Mouse (Mus musculus): ENCODE data around the gene Zfp119b. TPM values are rescaled to one million over a fixed set of nuclear protein-coding genes. Genes with fewer than 3 reads are reported as not detected.

Gene Zfp119b
- total RNA-seq (2023), result 5.2 TPM

GRCm38 (mm10) chr17:55949400-55949799 is at the start of gene Zfp119b:
Gene Zfp119b (minus strand): TSS chr17:55949500.

DNA sequence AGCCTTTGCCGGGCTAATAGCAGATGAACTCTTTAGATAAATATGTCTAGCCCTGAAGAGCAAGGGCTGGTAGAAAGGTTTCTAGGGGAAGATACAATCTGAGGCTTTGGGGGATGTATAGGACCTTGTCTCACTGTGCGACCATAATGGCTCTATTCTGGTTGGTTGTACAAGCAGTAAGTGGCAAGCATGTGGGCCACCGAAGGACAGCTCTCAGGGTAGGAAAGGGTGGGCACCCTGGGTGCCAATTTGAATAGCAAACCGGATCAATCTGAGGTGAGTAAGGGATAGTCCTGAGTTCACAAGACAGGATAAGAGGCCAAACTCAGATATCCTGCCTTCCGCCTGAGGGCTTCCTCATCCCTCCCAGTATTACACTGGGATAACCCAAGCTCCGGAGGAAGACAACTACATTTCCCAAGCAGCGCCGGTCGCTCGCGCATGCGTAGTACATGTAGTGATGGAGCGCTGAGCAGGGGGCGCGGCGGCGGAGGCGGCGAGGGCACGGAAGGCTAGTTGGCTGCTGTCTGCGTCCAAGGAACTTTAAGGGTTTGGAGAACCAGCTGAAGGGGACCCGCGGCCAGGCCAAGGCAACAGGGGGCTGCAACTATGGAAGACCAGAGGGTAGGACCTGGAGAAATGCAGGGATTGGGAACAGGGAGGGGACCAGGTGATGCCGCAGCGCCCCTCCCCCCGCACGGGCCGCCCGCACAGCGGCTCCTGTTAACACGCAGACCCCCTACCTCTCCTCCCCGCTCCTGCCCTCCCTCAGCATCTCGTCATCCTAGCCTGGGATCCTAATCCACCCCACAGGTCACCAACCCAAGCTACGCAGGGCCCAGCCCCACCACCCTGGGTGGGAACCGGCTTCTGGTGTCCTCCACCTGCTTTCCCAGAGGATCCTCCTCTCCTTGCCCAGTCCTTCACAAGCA is 37.0 kb upstream of the Zfp119b start, which contains the start of gene Fsd1:
Gene Fsd1, plus strand, starts transcription at position 480 of the 932 bp plus-strand sequence.

GRCm38 (mm10) chr17:55969966-55970891 is 20.9 kb upstream of the Zfp119b start, which contains the start of gene Shd:
Gene Shd (plus strand): TSS chr17:55970467.

DNA sequence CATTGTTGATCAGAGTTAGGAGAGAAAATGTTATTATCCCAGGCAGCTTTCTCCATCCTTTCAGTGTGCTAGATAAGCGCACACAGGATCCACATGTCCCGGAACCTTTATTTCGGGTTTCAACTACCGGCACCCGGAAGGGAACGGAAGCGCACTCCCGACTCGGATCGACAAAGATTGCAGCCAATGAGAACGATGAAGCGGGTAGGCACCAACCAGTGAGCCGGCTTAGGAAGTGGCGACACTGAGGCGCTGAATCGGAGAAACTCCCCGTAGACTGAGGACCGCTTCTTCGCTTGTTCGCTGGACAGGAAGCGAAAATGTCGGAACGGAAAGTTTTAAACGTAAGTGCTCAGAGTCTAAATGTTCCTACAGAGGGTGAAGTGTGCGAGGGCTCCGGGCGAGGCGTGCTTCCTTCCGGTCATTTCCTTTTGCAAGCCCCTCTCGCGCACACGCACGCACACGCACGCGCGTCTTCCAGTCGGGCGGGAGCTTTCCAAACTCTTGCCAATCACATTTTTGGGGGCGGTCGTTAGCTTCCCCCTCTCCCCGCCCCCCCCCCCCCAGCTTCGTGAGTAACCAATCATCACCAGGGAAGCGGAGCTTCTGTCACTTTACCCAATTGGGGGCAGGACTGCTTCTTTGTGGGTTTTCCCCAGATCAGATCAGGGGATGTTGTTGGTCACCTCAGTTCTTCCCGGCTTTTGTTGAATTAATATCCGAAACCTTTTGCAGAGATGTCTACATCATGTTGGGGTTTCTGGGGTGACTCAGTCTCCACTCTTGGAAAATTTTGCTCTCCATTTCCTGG is 9.8 kb upstream of the Zfp119b start, which contains the start of gene Yju2:
Gene Yju2, plus strand, starts transcription at position 182 of the 811 bp plus-strand sequence.

DNA sequence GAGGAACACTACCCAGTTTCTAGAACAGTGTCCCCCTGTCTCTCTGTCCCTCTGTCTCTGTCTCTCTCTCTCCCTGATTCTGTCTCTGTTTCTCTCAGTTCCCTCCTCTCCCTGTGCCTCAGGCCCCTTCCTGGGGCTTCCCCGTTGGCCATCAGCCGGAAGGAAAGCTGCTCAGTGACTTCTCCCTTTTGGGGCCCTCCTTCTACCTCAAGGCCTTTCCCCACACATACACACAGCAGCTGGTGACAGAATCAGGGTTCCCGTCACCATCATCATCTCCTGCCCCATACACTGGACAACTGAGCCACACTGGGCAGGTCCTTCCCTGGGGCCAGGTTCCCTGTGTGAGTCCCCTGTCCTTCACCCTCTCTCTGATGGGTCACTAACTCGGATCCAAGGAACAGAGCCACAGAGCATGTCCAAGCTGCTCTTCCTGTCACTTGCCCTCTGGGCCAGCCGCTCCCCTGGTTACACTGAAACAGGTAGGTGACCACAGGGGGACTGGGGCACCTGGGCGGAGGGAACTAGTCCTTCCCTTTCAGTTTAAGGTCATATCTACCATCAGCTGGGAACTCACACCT is 3.2 kb upstream of the Zfp119b start, which contains the start of gene Ebi3:
Gene Ebi3, plus strand, starts transcription at position 194 of the 581 bp plus-strand sequence.

Other genes starting within 250 kb of the Zfp119b start
- 35.2 TPM for gene Pot1b, start 236.9 kb downstream of the Zfp119b start, total RNA-seq (2023)
- gene Adgre4, start 199.5 kb downstream of the Zfp119b start, total RNA-seq (2023), result 2.4 TPM
- gene Zfp119a, start 70.6 kb downstream of the Zfp119b start, total RNA-seq (2023), result 16.2 TPM
- gene Zfp959, start 57.4 kb downstream of the Zfp119b start, total RNA-seq (2023), result 23.3 TPM
- gene Ebi3, start 3.1 kb upstream of the Zfp119b start, total RNA-seq (2023), result 0.50 TPM
- gene Yju2, start 9.6 kb upstream of the Zfp119b start, total RNA-seq (2023), result 46.4 TPM
- gene Shd, start 21.0 kb upstream of the Zfp119b start, total RNA-seq (2023), result 2.5 TPM
- not detected for gene Fsd1, start 37.0 kb upstream of the Zfp119b start, total RNA-seq (2023)
- gene Stap2, start 56.1 kb upstream of the Zfp119b start, total RNA-seq (2023), result 0.53 TPM
- 58.2 TPM for gene Mpnd, start 56.2 kb upstream of the Zfp119b start, total RNA-seq (2023)
- 129 TPM for gene Sh3gl1, start 87.1 kb upstream of the Zfp119b start, total RNA-seq (2023)
- gene Chaf1a, start 90.9 kb upstream of the Zfp119b start, total RNA-seq (2023), result 1.4 TPM
- 74.7 TPM for gene Ubxn6, start 125.5 kb upstream of the Zfp119b start, total RNA-seq (2023)
- 124 TPM for gene Hdgfl2, start 130.1 kb upstream of the Zfp119b start, total RNA-seq (2023)
- gene Plin4, start 160.3 kb upstream of the Zfp119b start, total RNA-seq (2023), result not detected
- not detected for gene Plin5, start 168.1 kb upstream of the Zfp119b start, total RNA-seq (2023)
- not detected for gene Lrg1, start 172.5 kb upstream of the Zfp119b start, total RNA-seq (2023)
- gene Sema6b, start 190.8 kb upstream of the Zfp119b start, total RNA-seq (2023), result 0.24 TPM
- gene Tnfaip8l1, start 213.0 kb upstream of the Zfp119b start, total RNA-seq (2023), result 17.3 TPM
- gene Mydgf, start 234.4 kb upstream of the Zfp119b start, total RNA-seq (2023), result 50.6 TPM